Mouse (Mus musculus): ENCODE data around the gene Rassf5. TPM values are rescaled to one million over a fixed set of nuclear protein-coding genes. Genes with fewer than 3 reads are reported as not detected.
A peak's percentile ranks its signal among the peaks of the same experiment; 100 is the strongest.
"Not testable (repeated sequence)": the region's sequence is repeated elsewhere in the genome, so short reads cannot be mapped to it uniquely, and the experiment has no call there.

Rassf5 gene
- total RNA-seq, 2 experiments from 2014 or later = 48.5 to 48.9 TPM

DNA sequence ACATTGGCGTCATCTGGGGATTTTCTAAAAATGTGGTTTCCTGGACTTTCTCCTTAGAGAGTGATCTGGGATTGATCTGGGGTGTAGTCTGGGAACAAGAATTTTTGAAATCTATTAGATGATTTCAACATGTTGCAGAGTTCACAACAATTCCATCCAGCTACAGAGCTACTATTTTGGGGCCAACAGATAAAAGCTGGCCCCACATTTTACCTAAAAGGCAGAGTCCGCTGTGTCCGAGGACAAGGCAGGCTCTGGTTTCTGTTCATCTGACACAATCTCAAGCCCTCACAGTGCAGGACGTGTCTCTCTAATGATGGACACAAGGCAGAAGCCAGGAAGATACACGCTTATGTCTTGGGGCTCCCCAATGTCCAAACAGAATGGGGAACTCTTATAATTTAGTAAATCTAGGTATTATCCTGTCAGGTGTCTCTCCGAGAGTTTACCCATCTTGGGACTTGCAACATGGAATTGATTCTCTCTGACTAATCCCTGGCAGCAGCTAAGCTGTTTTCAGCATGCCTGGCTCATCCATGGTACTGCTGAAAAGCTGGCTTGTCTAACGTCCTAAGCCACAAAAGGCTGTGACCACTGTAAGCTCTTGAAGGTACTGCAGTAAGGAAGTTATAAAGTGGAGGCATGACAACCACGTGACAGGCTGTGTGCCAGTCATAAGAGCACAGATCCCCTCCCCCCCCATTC is 60.0 kb downstream of the Rassf5 start:
- no peak for ATAC-seq (replicated peaks; ENCODE audit: poor library complexity, severe bottlenecking)

DNA sequence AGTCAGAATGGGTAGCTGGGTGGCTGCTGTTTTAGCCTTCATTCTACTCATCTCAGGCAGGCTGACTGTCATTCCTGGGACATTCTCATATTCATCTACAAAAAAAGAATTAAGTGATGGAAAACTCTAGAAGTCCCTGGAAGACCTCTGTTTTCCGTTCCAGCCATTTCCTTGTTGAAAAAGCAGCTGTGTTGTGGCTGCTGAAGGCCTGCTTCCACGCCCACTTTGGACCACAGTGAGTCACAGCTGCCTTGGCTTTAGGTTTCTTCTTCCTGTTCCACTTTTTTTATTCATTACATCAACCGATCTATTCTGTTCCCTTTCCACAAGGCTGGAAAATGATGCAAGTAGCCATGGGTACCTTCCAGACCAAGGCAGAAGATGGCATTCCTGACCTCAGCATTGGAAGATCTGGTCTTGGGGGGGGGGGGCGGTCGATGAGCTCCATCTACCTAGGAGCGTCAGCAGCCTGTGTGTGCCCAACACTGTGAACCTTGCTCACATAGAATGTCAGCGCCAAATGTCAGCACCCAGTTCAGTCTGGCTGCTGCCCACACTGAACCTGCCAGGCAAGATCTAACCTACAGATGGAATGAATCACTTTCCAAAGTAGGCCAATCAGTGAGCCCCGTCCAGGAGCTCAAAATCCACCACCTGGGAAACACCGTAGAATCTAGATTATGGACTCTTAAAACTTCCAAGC is 60.7 kb downstream of the Rassf5 start:
- peak; percentile 61 for ATAC-seq (replicated peaks; ENCODE audit: poor library complexity, severe bottlenecking)

DNA sequence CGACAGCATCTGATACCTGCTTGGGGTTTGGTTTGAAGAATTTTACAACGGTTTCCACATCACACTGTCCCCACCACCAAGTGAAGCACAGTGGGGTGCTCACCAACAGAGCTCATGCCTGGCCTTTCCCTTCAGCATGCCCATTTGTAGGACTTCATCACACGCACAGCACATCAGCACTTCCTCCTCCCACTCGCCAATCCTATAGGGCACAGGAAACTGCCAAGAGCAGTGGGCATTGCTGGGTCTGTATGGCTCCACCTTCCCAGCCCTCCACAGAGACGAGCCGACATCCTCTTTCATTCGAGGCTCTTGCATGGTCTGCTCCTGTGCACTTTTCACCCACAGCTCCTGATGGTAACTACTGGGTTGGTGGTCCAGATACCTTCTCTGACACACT is 61.9 kb downstream of the Rassf5 start:
- ATAC-seq (replicated peaks; ENCODE audit: poor library complexity, severe bottlenecking) = peak; percentile 40

DNA sequence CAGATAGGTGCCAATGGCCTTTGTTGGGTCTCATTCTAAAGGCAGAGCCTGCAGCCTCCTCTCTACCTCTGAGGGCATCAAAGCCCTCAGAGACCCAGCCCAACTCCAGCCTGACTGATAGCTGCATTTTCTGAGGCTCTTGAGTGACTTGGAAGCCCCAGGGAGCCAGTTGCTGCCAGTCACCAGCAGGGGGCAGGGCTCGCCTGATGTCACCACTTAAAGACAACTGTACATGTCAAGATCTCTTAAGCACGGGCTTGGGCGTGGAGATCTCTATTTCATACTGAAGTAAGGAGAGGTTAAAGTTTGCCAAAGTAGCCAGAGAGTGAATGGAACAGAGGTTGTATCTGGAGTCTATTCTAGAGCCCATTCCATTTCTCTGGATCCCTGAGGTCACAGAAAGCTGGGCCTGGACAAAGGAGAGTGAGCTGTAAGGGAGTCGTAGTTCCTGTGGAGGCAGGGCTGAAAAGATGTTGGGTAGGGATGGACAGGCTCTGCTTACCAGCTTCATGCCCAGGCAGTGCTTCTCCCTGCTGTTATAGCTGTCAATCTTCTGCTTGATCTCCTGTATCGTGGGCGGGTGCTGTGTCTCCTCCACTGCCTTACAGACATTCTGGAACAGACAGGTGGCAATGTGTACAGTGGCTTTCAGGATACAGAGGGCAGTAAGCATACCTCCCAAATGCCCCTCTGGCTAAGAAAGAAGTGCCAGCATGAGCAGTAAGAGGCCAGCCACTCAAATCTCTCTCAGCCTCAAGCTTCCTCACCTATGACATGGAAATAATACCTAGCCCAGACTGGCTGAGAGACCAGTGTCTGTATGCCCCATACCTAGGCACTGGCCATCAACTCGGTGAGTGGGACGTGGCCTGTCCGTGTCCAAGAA is 63.2 kb downstream of the Rassf5 start:
- ATAC-seq (replicated peaks; ENCODE audit: poor library complexity, severe bottlenecking) = peak; percentile 49

DNA sequence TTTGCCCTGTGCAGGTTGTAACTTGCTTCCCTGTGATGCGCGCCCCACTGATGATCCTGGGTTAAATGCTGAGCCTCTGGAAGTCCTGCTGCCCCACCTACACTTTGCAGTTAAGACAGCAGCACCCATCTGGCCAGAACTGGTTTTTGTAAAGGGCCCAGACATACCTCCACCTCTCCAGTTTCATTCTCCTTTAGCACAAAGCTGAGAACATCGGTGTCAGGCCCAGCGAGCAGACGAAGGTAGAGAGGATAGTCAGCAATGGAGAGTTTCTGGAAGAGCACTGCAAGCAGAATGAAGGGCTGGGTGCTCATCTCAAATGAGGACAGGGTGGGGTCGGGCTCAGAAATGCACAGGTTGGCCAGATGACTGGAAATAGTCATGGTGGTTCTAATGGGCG is 64.7 kb downstream of the Rassf5 start:
- ATAC-seq (replicated peaks; ENCODE audit: poor library complexity, severe bottlenecking) = no peak

GRCm38 (mm10) chr1:131178083-131178482 is 67.0 kb downstream of the Rassf5 start:
- peak; percentile 34; the same call in 1 of the 2 replicates for ATAC-seq (replicated peaks; ENCODE audit: poor library complexity, severe bottlenecking)

DNA sequence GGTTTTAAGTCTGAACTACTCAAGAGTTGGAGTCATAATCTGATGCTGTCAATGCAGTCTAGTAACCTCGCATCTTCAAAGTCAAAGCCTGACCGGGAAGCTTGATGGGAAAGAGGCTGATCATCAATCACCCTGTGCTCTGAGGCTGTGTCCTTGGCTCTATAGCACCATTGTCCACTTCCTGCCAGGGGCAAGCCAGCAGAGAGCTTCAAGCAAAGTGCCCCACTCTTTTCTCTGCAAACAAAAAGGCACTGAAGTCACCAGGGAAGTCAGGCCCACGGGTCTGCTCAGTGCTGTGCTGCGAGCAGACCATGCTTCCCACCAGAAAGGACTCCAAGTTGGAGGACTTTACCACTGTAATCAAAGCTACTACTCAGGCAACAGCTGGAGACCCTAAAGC is 67.8 kb downstream of the Rassf5 start:
- ATAC-seq (replicated peaks; ENCODE audit: poor library complexity, severe bottlenecking) = no peak

GRCm38 (mm10) chr1:131175819-131176218 is 69.2 kb downstream of the Rassf5 start:
- no peak for ATAC-seq (replicated peaks; ENCODE audit: poor library complexity, severe bottlenecking)

DNA sequence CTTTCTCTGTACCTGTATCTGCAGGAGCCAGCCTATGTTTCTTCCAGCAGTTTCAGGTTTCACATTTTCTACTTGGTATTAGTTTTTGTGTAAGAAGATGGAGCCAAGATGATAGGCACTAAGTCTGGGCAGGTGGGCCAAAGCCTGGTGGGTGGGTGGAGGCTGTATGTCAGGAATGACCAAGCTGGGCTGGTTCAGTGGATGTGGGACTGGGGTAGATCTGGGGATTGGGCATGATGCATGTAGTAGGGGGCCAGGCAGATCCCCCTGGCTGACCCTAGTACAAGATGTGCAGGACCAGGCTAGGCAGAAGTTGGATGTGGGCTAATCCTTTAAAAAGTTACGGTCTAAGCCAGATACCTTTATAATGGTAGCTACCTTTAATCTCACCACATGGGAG is 69.9 kb downstream of the Rassf5 start:
- no peak for ATAC-seq (replicated peaks; ENCODE audit: poor library complexity, severe bottlenecking)

DNA sequence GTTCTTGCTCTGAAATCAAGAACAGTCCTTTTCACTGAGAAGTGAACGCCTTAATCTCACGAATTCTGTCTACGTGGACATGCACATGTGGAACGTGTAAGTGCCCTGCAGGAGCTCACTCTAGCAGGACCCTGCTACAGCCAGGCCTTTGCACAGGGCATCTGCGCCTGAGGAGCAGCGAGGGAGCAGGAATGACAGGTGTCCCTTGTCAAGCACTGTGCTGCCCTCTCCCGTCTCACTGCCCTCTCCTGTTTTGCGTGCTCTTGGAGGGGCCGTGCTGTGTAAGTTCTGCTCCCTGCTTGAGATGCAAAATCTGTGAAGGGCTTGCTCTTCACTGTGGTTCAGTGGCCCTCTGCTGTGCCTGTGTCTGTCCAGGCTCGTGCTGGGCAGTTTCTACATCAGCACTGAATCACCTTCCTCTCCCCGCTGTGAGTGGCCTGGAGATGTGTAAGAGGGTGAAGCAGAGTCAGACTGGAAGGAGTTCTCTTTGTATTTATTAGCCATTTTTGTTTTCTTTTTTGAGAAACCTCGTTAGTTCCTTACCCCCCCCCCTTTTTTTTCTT is 70.7 kb downstream of the Rassf5 start:
- no peak for ATAC-seq (replicated peaks; ENCODE audit: poor library complexity, severe bottlenecking)

- ATAC-seq (replicated peaks; ENCODE audit: poor library complexity, severe bottlenecking) = no peak
Observed at GRCm38 (mm10) chr1:131173809-131174208, 71.2 kb downstream of the Rassf5 start.

- no peak for ATAC-seq (replicated peaks; ENCODE audit: poor library complexity, severe bottlenecking)
Observed at GRCm38 (mm10) chr1:131173001-131173400, 72.1 kb downstream of the Rassf5 start.

DNA sequence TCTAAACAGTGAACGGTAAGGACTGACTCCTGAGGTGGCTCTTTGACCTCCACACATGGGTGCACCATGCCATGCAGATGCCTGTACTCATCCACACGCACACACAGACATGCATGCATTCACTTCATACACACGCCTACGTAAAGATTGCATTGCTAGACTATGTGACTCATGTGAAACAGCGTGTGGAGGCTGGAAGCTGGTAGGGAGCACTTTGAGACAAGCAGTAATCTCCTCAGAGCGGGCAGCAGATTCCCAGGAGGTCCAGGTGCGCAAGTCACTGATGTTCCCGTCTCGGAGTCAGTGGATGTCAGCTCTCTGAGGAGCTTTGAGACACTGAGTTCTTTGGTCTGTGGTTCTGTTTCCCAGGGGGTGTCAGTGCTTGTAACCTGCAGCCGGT is 77.4 kb downstream of the Rassf5 start:
- ATAC-seq (replicated peaks; ENCODE audit: poor library complexity, severe bottlenecking) = no peak

- no peak for ATAC-seq (replicated peaks; ENCODE audit: poor library complexity, severe bottlenecking)
Observed at GRCm38 (mm10) chr1:131164427-131164826, 80.6 kb downstream of the Rassf5 start.

DNA sequence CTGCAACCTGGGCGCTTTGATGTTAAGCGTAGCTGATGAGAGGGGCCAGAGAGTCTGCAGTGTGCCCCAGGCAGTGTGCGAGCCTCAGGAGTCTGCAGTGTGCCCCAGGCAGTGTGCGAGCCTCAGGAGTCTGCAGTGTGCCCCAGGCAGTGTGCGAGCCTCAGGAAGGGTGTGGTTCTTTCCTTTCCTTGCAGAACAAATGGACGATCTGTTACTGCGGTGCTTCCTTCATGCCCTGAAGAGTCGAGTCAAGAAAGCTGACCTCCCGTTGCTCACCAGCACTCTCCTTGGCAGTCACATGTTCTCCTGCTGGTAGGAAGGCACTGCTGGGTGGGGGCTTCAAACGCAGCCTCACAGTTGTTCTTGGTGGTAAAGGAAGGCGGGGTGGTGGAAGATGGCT is 84.0 kb downstream of the Rassf5 start:
- ATAC-seq (replicated peaks; ENCODE audit: poor library complexity, severe bottlenecking) = no peak

DNA sequence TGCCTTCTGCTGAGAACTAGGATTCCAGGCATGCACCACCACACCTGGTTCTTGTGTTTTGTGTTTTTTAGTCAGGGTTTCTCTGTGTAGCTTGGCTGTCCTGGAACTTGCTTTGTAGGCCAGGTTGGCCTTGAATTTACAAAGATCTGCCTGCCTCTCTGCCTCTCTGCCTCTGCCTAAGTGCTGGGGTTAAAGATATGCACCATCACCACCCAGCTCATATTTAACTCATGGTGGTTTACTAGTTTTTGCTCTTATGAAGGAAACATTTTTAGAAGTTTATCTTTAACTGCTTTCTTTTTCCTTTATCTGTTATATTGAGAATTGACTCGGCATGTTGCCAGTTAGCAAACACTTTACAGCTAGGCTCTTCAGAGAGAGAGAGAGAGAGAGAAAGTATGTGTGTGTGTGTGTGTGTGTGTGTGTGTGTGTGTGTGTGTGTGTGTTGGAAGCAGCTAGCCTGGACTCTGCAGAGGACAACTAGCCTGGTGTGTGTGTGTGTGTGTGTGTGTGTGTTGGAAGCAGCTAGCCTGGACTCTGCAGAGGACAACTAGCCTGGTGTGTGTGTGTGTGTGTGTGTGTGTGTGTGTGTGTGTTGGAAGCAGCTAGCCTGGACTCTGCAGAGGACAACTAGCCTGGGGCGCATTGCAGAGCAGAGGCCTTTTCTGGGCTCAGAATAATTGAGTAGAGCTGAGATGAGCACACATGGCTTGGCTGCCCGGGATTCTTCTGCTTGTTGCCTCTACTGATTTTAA is 85.3 kb downstream of the Rassf5 start:
- ATAC-seq (replicated peaks; ENCODE audit: poor library complexity, severe bottlenecking) = not testable (repeated sequence)

DNA sequence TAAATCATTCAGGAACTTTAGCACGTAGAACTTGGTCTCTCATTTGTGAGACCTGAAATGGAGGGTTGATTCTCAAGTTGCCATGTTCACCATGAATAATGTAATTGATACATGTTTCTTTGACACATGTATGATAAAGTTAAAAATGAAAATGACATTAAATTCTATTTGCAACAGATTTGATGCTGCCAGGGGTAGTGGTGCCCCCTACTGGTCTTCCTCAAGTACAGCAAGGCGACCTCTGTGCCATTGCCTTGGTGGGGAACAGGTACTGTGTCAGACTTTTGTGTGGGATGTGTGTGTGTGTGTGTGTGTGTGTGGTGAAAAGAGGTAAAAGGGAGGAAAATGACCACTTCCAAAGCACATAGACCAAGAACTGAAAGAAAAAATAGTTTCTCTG is 89.6 kb downstream of the Rassf5 start:
- peak; percentile 52 for ATAC-seq (replicated peaks; ENCODE audit: poor library complexity, severe bottlenecking)

DNA sequence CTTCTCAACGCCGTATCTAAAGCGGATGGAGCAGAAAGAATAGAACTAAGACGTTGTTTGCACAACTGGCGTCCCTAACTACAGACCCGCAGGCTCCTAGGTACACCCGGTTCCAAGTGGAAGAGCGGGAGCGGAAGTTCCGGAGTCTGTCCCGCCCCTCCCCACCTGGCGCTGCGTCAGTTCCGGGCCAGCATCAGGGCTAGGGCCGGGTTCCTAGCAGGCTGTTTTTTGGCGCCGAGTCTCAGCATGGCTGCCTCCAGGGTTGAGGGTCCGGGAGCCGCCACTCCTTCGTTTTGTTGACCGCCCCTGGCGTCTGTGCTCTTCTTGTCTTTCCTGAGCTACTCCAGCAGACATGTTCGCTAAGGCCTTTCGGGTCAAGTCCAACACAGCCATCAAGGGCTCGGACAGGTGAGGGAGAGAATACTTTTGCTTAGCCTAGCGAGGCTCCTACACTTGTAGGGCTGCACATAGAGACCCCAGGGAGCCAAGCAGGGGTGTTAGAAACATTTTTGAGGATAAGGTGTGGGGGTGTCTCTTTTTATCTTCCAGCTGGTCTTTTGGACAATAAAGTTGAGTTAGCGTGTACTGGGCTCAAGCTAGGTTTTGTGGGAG is 91.9 kb downstream of the Rassf5 start, which contains the start of gene Eif2d:
Eif2d (plus strand) TSS at position 164 of the 612 bp plus-strand sequence.
- peak; percentile 100 for ATAC-seq (replicated peaks; ENCODE audit: poor library complexity, severe bottlenecking)

DNA sequence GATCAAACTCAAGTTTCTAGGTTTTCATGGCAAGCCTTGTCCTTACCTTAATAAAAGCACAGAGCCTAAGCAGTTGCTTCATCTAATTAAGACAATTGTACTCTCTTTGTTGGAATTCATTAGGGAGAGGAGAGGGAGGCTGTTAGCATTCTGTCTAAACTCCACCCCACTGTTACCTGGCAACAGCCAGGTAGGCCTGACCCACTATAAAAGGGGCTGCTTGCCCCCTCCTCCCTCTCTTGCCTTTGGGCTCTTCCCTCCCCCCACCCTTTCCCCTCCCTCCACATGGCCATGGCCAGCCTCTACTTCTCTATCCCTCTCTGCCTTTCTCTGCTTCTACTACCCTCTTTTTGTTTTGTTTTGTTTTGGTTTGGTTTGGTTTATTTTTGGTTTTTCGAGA is 95.6 kb downstream of the Rassf5 start:
- no peak for ATAC-seq (replicated peaks; ENCODE audit: poor library complexity, severe bottlenecking)

Measured in granulocyte monocyte progenitor cell, adult 5-6 weeks (primary cell).